Mouse (Mus musculus) macrophage (primary cell): ENCODE results near the gene Cntn1. TPM values are rescaled to one million over a fixed set of nuclear protein-coding genes. Genes with fewer than 3 reads are reported as not detected.
"Not testable (repeated sequence)": the region's sequence is repeated elsewhere in the genome, so short reads cannot be mapped to it uniquely, and the experiment has no call there.

Source experiments
- H3K27ac ChIP-seq: fragments of 350-480 bp; formaldehyde crosslinking; 2 replicates; pipeline ENCODE4 v1.9.0; 2021
- H3K36me3 ChIP-seq: fragments of 350-480 bp; formaldehyde crosslinking; 2 replicates; pipeline ENCODE4 v1.9.0; 2021; ENCODE audit errors: inconsistent target
- H3K4me3 ChIP-seq: fragments of 350-480 bp; formaldehyde crosslinking; 2 replicates; pipeline ENCODE4 v1.9.0; 2021; ENCODE audit errors: inconsistent target
- H3K79me2 ChIP-seq: fragments of 350-480 bp; formaldehyde crosslinking; 2 replicates; pipeline ENCODE4 v1.9.0; 2021; ENCODE audit errors: inconsistent target
- WGBS: methylation state at CpG from one replicate; pipeline ENCODE4 v1.1.7; 2026; ENCODE audit warnings: inconsistent platforms; ENCODE audit not compliant: missing documents; 5-methylcytosine and 5-hydroxymethylcytosine counted together
- polyA plus RNA-seq: library from polyadenylated mRNA; stranded (reverse); fragments of 250-400 nt; gene quantifications from 3 replicates; pipeline ENCODE4 v1.2.4, GENCODE M21; 2018; ENCODE audit warnings: inconsistent platforms

The Cntn1 gene
- polyA plus RNA-seq, 1 experiment from 2014 or later: not detected

DNA sequence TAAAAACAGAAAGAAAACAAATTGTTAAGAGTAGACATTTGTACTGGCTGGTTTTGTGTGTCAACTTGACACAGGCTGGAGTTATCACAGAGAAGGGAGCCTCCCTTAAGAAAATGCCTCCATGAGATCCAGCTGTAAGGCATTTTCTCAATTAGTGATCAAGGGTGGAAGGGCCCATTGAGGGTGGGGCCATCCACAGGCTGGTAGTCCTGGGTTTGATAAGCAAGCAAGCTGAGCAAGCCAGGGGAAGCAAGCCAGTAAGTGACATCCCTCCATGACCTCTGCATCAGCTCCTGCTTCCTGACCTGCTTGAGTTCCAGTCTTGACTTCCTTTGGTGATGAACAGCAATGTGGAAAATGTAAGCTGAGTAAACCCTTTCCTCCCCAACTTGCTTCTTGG, 297.5 kb downstream of the Cntn1 start:
- H3K4me3 ChIP-seq, H3K79me2 ChIP-seq, H3K27ac ChIP-seq, H3K36me3 ChIP-seq: not testable (repeated sequence)

- Histone ChIP-seq H3K4me3 (no peak overlapping the region), H3K79me2 (no peaks in the 10 kb centered on the region), H3K27ac (no peak overlapping the region), H3K36me3 (no peaks in the 10 kb centered on the region)
- 53% methylated on average over 6 of the region's 6 CpGs for WGBS
Measured at GRCm38 (mm10) chr15:92364153-92364552, 313.2 kb downstream of the Cntn1 start.

GRCm38 (mm10) chr15:92364592-92364991, 313.6 kb downstream of the Cntn1 start:
- Histone ChIP-seq H3K36me3 (no peaks in the 10 kb centered on the region), H3K4me3 (no peak overlapping the region), H3K79me2 (no peaks in the 10 kb centered on the region), H3K27ac (no peak overlapping the region)

Other genes starting within 250 kb of the Cntn1 start
- gene Smgc, start 212.9 kb upstream of the Cntn1 start, polyA plus RNA-seq: not detected in 3 replicates